Mouse (Mus musculus) urinary bladder, postnatal 14 days (tissue): ENCODE measurements at regions not wholly inside any gene's neighbourhood (a gene's known extent, or its start where the extent isn't known, plus 50 kb on each side); places are given as distances from the start of the nearest gene placed in this dataset.

ENCODE experiments used
- DNase-seq: peaks from one replicate; pipeline ENCODE4 v3.0.0; 2021; ENCODE audit warnings: low spot score

DNA sequence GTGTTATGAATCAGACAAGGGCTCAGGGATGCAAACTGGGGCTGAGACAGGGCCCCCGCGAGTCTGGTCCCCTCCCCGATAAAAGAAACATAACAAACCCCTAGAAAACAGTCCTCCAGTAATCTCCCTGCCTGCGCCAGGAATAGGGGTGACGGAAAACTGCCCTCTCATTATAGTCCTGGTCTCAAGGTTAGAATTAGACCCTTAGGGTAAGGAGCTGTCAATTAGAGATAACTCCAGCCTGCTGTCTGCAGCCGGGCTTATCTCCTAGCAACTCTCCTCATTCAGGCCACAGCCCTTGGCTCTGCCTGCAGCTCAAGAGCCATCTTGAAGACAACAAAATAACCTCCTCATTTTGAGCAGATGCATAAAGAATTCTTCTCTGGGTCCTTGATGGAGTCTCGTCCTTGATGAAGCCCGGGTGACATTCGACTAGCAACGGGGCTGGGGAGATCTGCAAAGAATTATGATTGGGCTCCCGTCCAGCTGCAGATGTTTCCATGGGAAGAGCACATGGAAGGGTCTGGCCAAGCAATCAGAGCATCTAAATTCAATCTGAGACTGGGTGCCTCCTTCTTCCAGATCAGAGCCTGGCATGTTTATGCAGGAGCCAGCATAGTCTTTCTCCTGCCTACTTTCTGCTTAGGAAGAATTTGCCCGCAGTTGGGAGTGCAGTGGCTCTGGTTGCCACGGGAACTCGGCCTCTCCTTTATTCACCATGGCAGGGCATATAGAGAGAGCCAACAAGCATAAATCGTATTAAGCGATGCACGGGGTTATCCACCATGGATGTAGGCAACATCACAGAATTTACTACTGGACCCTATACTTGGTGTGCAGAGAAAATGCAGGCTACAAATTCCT, 281.2 kb downstream of the Sox11 start:
- no peak for DNase-seq

- no peak for DNase-seq
Measured at GRCm38 (mm10) chr12:27059885-27060284, 282.5 kb downstream of the Sox11 start.

- DNase-seq, result no peak
Measured at GRCm38 (mm10) chr12:27054411-27054810, 288.0 kb downstream of the Sox11 start.

DNA sequence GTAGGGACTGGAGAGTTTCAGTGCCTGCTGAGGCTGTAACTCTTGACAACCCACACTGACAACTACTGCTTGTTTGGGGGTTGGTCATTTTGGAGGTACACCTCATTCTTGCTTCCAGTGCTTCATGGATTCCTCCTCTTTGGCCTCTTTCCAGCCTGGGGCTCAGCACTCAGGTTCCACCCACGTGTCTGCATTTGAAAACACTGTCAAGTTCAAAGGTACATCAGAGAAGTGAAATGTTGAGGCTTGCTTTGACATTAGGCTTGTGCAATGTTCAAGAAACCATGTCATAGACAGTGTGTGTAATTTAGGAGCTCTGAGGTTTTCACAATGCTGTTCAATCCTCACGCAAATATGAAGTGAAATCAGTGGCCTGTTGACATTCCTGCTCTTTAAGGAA, 304.5 kb downstream of the Sox11 start:
- DNase-seq, result no peak

DNA sequence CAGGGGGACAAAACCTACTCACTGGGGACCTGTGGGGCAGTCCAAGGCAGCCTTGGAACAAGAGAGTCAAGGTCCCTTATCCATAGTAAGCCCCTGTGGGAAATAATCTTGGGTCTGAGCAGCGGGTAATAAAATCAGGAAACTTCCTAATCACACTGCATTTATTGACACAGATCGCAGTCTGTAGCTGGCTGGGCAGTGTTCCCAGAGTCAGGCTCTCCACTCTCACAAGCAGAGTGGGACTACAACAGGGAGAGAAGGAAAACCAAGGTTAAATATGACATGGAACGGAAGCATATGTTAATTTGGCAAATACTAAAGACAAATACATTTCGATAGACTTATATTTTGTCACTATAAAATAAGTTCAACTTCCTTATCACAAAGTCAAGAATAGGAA, 322.6 kb downstream of the Sox11 start:
- no peak for DNase-seq

DNA sequence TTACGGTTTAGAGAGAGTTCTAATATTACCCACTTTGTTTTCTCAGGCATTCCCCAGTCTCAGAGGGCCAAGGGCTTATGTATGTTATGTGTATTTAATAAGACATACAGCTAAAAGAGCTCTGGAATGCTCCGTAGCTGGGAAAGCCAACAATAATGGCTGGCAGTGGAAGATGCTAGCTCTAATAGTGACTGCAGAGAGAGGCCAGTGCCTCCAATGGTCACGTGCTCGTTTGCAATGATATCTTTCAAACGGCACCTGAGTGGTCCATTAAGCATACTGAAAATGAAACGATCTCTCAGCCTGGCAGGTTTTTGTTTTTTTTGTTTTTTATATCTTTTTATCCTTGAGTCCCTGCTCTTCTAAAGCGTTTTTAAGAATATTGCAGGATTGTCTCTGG, 324.0 kb downstream of the Sox11 start:
- DNase-seq, result no peak

- DNase-seq, result no peak
Measured at GRCm38 (mm10) chr12:26999287-26999686, 343.1 kb downstream of the Sox11 start.

- no peak for DNase-seq
Measured at GRCm38 (mm10) chr12:26976284-26977065, 365.9 kb downstream of the Sox11 start.

- no peak for DNase-seq
Measured at GRCm38 (mm10) chr12:26972495-26973113, 369.8 kb downstream of the Sox11 start.

- DNase-seq, result no peak
Measured at GRCm38 (mm10) chr12:26967018-26967737, 375.2 kb downstream of the Sox11 start.

DNA sequence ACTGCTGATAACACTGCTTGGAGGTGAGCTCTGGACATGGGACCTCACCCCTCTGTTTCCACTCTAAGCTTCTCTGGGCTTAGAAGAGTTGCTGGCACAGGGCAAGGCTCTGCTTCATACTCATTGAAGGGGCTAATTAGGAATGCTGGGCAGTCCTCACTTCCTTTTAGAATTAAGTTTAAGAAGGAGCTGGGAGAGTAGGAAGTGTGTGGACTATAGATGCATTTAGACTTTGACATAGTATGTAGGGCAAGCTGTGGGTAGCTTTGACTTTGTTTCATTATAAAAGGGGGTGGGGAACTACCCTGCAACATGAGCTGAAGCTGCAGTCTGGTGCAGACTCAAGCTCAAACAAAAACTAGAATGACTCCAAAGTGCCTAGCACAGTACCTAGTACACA, 378.5 kb downstream of the Sox11 start:
- no peak for DNase-seq

DNA sequence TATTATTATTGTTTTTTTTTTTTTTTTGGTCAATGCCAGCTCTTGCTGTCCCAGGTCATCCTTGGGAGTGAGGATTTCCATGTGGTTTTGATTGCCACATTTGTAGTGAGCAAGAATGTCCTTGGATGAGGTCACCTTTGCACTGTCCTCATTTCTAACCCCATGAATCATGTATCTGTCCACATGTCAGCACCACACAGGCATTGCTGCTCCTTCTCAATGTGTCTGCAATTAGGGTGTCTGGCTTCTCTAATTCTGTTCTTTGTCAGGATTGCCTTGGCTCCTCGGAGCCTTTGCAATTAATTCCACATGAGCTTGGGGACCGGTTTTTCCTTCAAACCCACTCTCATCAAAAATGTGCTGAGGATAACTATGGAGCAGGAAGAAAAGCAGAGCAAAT, 402.5 kb downstream of the Sox11 start:
- DNase-seq, result no peak

DNA sequence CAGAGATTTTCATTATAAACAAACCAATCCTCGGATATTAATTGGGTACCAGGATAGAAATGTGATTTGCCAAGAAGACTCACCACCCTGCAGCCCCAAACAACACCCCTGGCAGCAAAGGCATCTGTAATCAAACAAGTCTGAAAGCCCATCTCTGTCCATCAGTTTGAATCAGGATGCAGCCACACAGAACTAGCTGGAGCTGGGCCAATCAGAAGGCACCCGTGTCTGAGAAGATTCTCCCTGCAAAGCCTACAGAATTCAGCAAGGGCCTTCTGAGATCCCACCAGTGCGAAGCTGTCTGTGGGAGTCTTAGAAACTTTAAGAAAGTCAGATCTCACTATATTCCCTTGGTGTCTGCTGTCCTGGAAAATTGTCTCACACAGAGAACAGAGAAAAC, 404.5 kb downstream of the Sox11 start:
- no peak for DNase-seq

- no peak for DNase-seq
Measured at GRCm38 (mm10) chr12:26936696-26937458, 405.5 kb downstream of the Sox11 start.

- no peak for DNase-seq
Measured at GRCm38 (mm10) chr12:26930155-26930867, 412.1 kb downstream of the Sox11 start.

- DNase-seq, result no peak
Measured at GRCm38 (mm10) chr12:26906126-26906525, 436.2 kb downstream of the Sox11 start.

- DNase-seq, result no peak
Measured at GRCm38 (mm10) chr12:26903894-26904272, 434.9 kb downstream of the Cmpk2 start.

- DNase-seq, result no peak
Measured at GRCm38 (mm10) chr12:26903073-26903893, 434.3 kb downstream of the Cmpk2 start.

DNA sequence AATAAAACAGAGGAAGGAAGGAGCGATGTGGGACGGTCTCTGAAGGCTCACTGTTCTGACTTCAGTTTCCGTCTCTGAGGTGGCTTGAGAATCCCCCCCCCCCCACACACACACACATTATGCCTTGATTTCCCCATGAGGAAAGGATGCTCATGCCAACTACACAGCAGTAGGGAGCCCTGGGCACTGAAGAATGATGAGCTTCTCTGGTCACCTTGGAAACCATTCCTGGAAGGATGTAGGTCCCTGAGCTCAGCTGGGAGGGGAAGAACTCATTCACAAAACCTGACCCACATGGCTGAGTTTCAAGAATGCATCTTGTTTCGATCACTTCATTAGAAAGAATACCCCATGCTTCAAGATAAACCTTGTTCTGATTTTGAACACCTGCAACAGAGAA, 422.2 kb downstream of the Cmpk2 start:
- no peak for DNase-seq

DNA sequence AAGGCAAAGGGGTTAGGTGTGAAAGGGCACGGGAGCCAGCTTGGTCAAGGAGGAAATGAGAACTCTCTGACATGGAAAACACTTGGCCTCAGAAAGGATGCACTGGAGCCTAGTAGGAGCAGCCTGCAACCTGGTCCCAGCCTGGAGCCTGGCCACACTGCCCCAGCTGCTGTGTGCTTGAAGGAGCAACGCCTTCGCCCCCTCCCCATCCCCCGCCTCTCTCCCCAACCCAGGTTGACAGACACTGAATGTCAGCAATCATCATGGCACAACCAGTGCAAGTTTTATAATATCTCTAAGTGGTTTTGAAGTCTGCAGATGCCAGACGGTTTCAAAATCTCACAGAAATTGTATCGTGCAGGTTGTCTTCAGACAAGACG, 417.6 kb downstream of the Cmpk2 start:
- no peak for DNase-seq
